Mouse (Mus musculus) thymus, adult 2 months (tissue): ENCODE measurements around the gene Psmf1.

Source experiments
- CTCF ChIP-seq: fragments of 200-500 bp; IDR thresholded peaks from 2 replicates; pipeline ENCODE4 v1.5.1; 2012; ENCODE audit warnings: mild to moderate bottlenecking, control low read depth, low read length, moderate library complexity, borderline replicate concordance; ENCODE audit not compliant: control insufficient read depth, poor library complexity, insufficient read depth; ENCODE audit errors: extremely low read depth
- POLR2A ChIP-seq: fragments of 200-500 bp; IDR thresholded peaks from 2 replicates; pipeline ENCODE4 v1.6.1; 2012; ENCODE audit warnings: mild to moderate bottlenecking, low read length, control low read depth, moderate library complexity; ENCODE audit not compliant: control insufficient read depth, poor library complexity, insufficient read depth; ENCODE audit errors: extremely low read depth

- TF ChIP-seq POLR2A (no peak), CTCF (no peak)
Measured at GRCm38 (mm10) chr2:151757451-151757850, 13.5 kb upstream of the Psmf1 start.
